Mouse (Mus musculus) lung, adult 2 months (tissue): ENCODE measurements around the gene Pygb.

Source experiments
- CTCF ChIP-seq: fragments of 200-500 bp; IDR thresholded peaks from 2 replicates; pipeline ENCODE4 v1.5.1; 2011; ENCODE audit warnings: mild to moderate bottlenecking, low read length, control low read depth; ENCODE audit not compliant: insufficient read depth
- POLR2A ChIP-seq: fragments of 200-500 bp; IDR thresholded peaks from 2 replicates; pipeline ENCODE4 v1.6.1; 2011; ENCODE audit warnings: low read depth, mild to moderate bottlenecking, control low read depth, low read length, borderline replicate concordance; ENCODE audit errors: extremely low read depth

GRCm38 (mm10) chr2:150828654-150829053 lies 42.1 kb downstream of the Pygb start:
- TF ChIP-seq POLR2A, result no peak
- TF ChIP-seq CTCF, result no peak
